Mouse (Mus musculus) liver, adult 2 months (tissue): ENCODE data around the gene Pla2g2f. TPM values are rescaled to one million over a fixed set of nuclear protein-coding genes. Genes with fewer than 3 reads are reported as not detected.

ENCODE experiments used
- DNase-seq: peaks from one replicate; pipeline ENCODE4 v3.0.0-alpha.2; 2011; ENCODE audit warnings: low read depth, low spot score; ENCODE audit errors: extremely low read depth
- H3K27ac ChIP-seq: fragments of 200-500 bp; replicated peaks from 2 replicates; pipeline ENCODE4 v1.5.1; 2012; ENCODE audit warnings: low read depth, mild to moderate bottlenecking, control low read depth, inconsistent platforms, low read length; ENCODE audit not compliant: insufficient read depth
- H3K27me3 ChIP-seq: fragments of 200-500 bp; 2 replicates; pipeline ENCODE4 v1.6.1; 2012; ENCODE audit warnings: mild to moderate bottlenecking, moderate library complexity, low read length, inconsistent platforms; ENCODE audit not compliant: control insufficient read depth, insufficient read depth
- H3K36me3 ChIP-seq: fragments of 200-500 bp; 2 replicates; pipeline ENCODE4 v1.6.1; 2012; ENCODE audit warnings: low read length, inconsistent platforms; ENCODE audit not compliant: control insufficient read depth, insufficient read depth
- H3K4me1 ChIP-seq: fragments of 200-500 bp; 2 replicates; pipeline ENCODE4 v1.6.1; 2011; ENCODE audit warnings: low read length; ENCODE audit not compliant: control insufficient read depth, insufficient read depth
- H3K4me3 ChIP-seq: fragments of 200-500 bp; 2 replicates; pipeline ENCODE4 v1.5.1; 2011; ENCODE audit warnings: low read depth, mild to moderate bottlenecking, control low read depth, low read length, moderate library complexity; ENCODE audit not compliant: insufficient read depth
- H3K79me2 ChIP-seq: fragments of 200-500 bp; 2 replicates; pipeline ENCODE4 v1.6.1; 2012; ENCODE audit warnings: inconsistent platforms, mild to moderate bottlenecking, low read length, moderate library complexity; ENCODE audit not compliant: control insufficient read depth, insufficient read depth
- H3K9ac ChIP-seq: fragments of 200-500 bp; 2 replicates; pipeline ENCODE4 v1.6.1; 2012; ENCODE audit warnings: low read depth, mild to moderate bottlenecking, control low read depth, inconsistent platforms, low read length
- CTCF ChIP-seq: fragments of 200-500 bp; IDR thresholded peaks from 2 replicates; pipeline ENCODE4 v1.5.1; 2011; ENCODE audit warnings: low read depth, low read length, control low read depth
- POLR2A ChIP-seq: fragments of 200-500 bp; IDR thresholded peaks from 2 replicates; pipeline ENCODE4 v1.6.1; 2011; ENCODE audit warnings: low read length, control low read depth; ENCODE audit not compliant: insufficient read depth; ENCODE audit errors: extremely low read depth
- WGBS: fragments of 180-500 bp; shearing (Covaris S2); methylation state at CpG from one replicate; pipeline ENCODE4 v1.1.7; 2018; 5-methylcytosine and 5-hydroxymethylcytosine counted together
- polyA plus RNA-seq: library from polyadenylated mRNA; depleted of rRNA; stranded (reverse); fragments of >200 nt; gene quantifications from 2 replicates; pipeline ENCODE4 v1.2.3, GENCODE M21; 2012
- total RNA-seq: library from RNA; depleted of rRNA; stranded (reverse); fragments of >200 nt; gene quantifications from 2 replicates; pipeline ENCODE4 v1.2.3, GENCODE M21; 2014

Gene Pla2g2f
- total and polyA plus RNA-seq, 2 experiments = not detected

- H3K9ac ChIP-seq = no peak overlapping the region
- H3K27me3 ChIP-seq = no peaks in the 10 kb centered on the region
- TF ChIP-seq POLR2A (no peak), CTCF (no peak)
- H3K4me1 ChIP-seq = no peaks in the 10 kb centered on the region
- no peak overlapping the region for H3K27ac ChIP-seq
- H3K36me3 ChIP-seq = no peaks in the 10 kb centered on the region
- H3K79me2 ChIP-seq = no peaks in the 10 kb centered on the region
- no peak for DNase-seq
- 70% methylated on average over 17 of the region's 17 CpGs for WGBS
- H3K4me3 ChIP-seq = no peak overlapping the region
These were observed 46.2 kb downstream of the Pla2g2f start for GRCm38 (mm10) chr4:138711051-138711820.

DNA sequence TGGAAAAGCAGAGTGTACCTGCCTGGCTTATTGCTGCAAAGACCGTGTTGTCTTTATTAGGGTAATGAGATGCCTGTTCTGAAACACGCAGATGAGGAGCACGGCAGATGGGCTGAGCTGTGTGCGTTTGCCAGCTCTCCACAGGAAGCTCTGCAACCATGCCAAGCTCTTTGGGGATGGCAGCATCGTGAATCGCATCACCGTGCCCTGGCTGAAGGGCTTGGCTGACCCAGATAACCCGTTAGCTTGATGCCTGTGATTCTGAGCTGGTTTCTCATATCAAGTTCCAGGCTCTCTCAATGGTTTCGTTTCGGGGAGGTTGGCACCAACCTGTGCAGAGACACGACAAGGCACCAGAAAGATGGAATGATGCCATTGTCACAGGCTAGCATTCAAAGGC, 46.8 kb downstream of the Pla2g2f start:
- H3K27me3 ChIP-seq = no peaks in the 10 kb centered on the region
- DNase-seq = no peak
- H3K27ac ChIP-seq = no peak overlapping the region
- H3K36me3 ChIP-seq = no peaks in the 10 kb centered on the region
- no peaks in the 10 kb centered on the region for H3K79me2 ChIP-seq
- H3K9ac ChIP-seq = no peak overlapping the region
- H3K4me1 ChIP-seq = no peaks in the 10 kb centered on the region
- 84% methylated on average over 11 of the region's 11 CpGs for WGBS
- TF ChIP-seq POLR2A (no peak), CTCF (no peak)
- no peak overlapping the region for H3K4me3 ChIP-seq

GRCm38 (mm10) chr4:138709944-138710343, 47.5 kb downstream of the Pla2g2f start:
- Histone ChIP-seq H3K9ac (no peak overlapping the region), H3K36me3 (no peaks in the 10 kb centered on the region), H3K4me3 (no peak overlapping the region), H3K27ac (no peak overlapping the region), H3K27me3 (no peaks in the 10 kb centered on the region), H3K4me1 (no peaks in the 10 kb centered on the region), H3K79me2 (no peaks in the 10 kb centered on the region)
- DNase-seq = no peak
- WGBS = 82% methylated on average over 7 of the region's 7 CpGs
- TF ChIP-seq POLR2A (no peak), CTCF (no peak)

DNA sequence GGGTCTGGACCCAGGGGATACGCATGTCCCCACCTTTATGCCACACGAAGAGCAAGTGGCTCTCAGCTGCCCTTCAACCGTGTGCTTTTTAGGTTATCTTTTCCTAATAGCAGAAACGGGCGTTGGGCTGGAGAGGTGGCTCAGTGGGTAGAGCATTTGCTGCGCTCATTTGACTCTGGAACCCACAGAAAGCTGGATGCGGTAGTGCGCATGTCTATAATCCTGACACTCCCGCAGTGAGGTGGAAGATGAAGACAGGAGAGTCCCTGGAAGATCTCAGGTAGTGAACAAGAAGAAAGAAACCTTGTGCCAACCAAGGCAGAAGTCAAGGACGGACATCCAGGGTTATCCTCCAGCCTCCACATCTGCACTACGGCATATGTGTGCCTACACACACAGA, 48.2 kb downstream of the Pla2g2f start:
- TF ChIP-seq POLR2A = no peak
- TF ChIP-seq CTCF = no peak
- 82% methylated on average over 11 of the region's 11 CpGs for WGBS
- Histone ChIP-seq H3K79me2 (no peaks in the 10 kb centered on the region), H3K27ac (no peak overlapping the region), H3K27me3 (no peaks in the 10 kb centered on the region), H3K9ac (no peak overlapping the region), H3K4me1 (no peaks in the 10 kb centered on the region), H3K4me3 (no peak overlapping the region), H3K36me3 (no peaks in the 10 kb centered on the region)
- DNase-seq = no peak

DNA sequence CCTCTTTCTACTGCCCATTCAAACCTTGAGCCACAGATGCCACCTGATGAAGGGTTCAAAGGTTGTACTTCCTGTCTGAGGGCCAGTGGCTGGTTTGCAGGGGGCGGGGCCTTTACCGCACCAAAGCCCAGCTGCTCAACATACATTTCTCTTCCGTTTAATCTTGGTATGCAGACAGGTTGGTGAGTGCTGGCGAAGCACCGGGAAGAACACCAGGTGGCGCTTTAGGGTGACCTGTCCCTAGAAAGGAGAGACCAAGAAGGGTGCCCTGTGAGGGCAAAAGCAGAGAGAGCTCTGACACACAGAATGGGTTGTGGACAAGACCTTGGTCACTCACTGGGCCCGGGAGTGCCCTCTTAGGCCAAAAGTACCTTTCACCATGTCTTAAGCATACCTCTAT, 48.8 kb downstream of the Pla2g2f start:
- 6% methylated on average over 7 of the region's 7 CpGs for WGBS
- no peak overlapping the region for H3K4me3 ChIP-seq
- peak; percentile 29 for DNase-seq
- H3K27ac ChIP-seq = no peak overlapping the region
- H3K4me1 ChIP-seq = no peaks in the 10 kb centered on the region
- H3K79me2 ChIP-seq = no peaks in the 10 kb centered on the region
- no peak overlapping the region for H3K9ac ChIP-seq
- H3K36me3 ChIP-seq = no peaks in the 10 kb centered on the region
- no peaks in the 10 kb centered on the region for H3K27me3 ChIP-seq
- TF ChIP-seq CTCF (peak; percentile 81), POLR2A (no peak)

DNA sequence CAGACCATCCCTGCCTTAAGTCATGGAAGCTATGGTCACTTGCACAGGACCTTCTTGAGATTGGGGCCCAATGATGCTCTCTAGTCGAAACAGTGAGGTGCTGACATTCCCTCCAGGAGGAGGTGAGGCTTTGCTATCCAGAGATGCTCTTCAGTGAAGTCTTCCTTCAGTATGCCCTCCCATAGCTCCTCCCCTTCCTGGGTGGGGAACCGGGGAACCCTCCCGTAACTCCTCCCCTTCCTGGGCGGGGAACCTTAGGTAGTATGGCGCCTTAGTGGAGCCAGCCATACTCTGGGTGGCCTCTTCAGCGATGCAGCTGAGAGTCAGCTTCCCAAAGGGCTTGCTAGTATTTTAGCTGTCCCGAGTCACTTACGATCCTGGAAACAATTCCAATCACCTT, 50.8 kb downstream of the Pla2g2f start:
- H3K4me3 ChIP-seq = no peak overlapping the region
- no peaks in the 10 kb centered on the region for H3K27me3 ChIP-seq
- no peaks in the 10 kb centered on the region for H3K36me3 ChIP-seq
- DNase-seq = no peak
- no peaks in the 10 kb centered on the region for H3K79me2 ChIP-seq
- WGBS = 95% methylated on average over 8 of the region's 8 CpGs
- H3K9ac ChIP-seq = no peak overlapping the region
- H3K27ac ChIP-seq = no peak overlapping the region
- TF ChIP-seq POLR2A (no peak), CTCF (no peak)
- no peaks in the 10 kb centered on the region for H3K4me1 ChIP-seq
